Mouse (Mus musculus) small intestine, adult 2 months (tissue): ENCODE measurements around the gene Tead3.

Source experiments
- CTCF ChIP-seq: fragments of 200-500 bp; IDR thresholded peaks from 2 replicates; pipeline ENCODE4 v1.5.1; 2012; ENCODE audit warnings: low read depth, mild to moderate bottlenecking, control low read depth, inconsistent platforms, low read length, moderate library complexity, mixed read lengths; ENCODE audit not compliant: insufficient replicate concordance, insufficient read length; ENCODE audit errors: extremely low read depth
- POLR2A ChIP-seq: fragments of 200-500 bp; IDR thresholded peaks from 2 replicates; pipeline ENCODE4 v1.6.1; 2012; ENCODE audit warnings: low read depth, mild to moderate bottlenecking, control low read depth, inconsistent platforms, low read length, moderate library complexity

- TF ChIP-seq CTCF: no peak
- no peak for TF ChIP-seq POLR2A
Measured at GRCm38 (mm10) chr17:28315611-28316160, 34.9 kb downstream of the Tead3 start.
